Mouse (Mus musculus) hindbrain, embryonic 13.5 days (tissue): Measurements from ENCODE around the gene Fscn3. TPM values are rescaled to one million over a fixed set of nuclear protein-coding genes. Genes with fewer than 3 reads are reported as not detected.

Experiments
- ATAC-seq: fragments of 200-750 bp; cut with Nextera tagmentation; 2 replicates; pipeline ENCODE4 v1.8.0; 2017; ENCODE audit warnings: moderate TSS enrichment; ENCODE audit not compliant: low FRiP score
- H3K27ac ChIP-seq: fragments of 300-500 bp; sonication (generic); 2 replicates; pipeline ENCODE4 v1.5.1; 2015; ENCODE audit warnings: inconsistent platforms, mild to moderate bottlenecking, moderate library complexity
- H3K27me3 ChIP-seq: fragments of 300-500 bp; sonication (generic); 2 replicates; pipeline ENCODE4 v1.6.1; 2015; ENCODE audit warnings: mild to moderate bottlenecking, inconsistent platforms
- H3K36me3 ChIP-seq: fragments of 300-500 bp; sonication (generic); 2 replicates; pipeline ENCODE4 v1.6.1; 2015; ENCODE audit warnings: mild to moderate bottlenecking, inconsistent platforms
- H3K4me1 ChIP-seq: fragments of 300-500 bp; sonication (generic); replicated peaks from 2 replicates; pipeline ENCODE4 v1.6.1; 2015; ENCODE audit warnings: inconsistent platforms
- H3K4me2 ChIP-seq: fragments of 300-500 bp; sonication (generic); 2 replicates; pipeline ENCODE4 v1.6.1; 2015; ENCODE audit warnings: inconsistent platforms, mild to moderate bottlenecking, moderate library complexity
- H3K4me3 ChIP-seq: fragments of 300-500 bp; sonication (generic); 2 replicates; pipeline ENCODE4 v1.5.1; 2015; ENCODE audit warnings: mild to moderate bottlenecking, inconsistent platforms
- H3K9ac ChIP-seq: fragments of 300-500 bp; sonication (generic); 2 replicates; pipeline ENCODE4 v1.6.1; 2015; ENCODE audit warnings: mild to moderate bottlenecking, inconsistent platforms
- H3K9me3 ChIP-seq: fragments of 300-500 bp; sonication (generic); 2 replicates; pipeline ENCODE4 v1.6.1; 2016; ENCODE audit warnings: inconsistent platforms
- WGBS: fragments of 180-500 bp; shearing (Covaris S2); methylation state at CpG from one replicate; pipeline ENCODE4 v1.1.7; 2015; 5-methylcytosine and 5-hydroxymethylcytosine counted together
- polyA plus RNA-seq: library from polyadenylated mRNA; unstranded; fragments of >200 nt; fragmentation: Nextera tagmentation; extraction: Ambion mirVana; gene quantifications from 2 replicates; pipeline ENCODE4 v1.2.1, GENCODE M21; 2015

Gene Fscn3
- polyA plus RNA-seq, 1 experiment from 2014 or later: not detected

GRCm38 (mm10) chr6:28430795-28431537 is 3.4 kb downstream of the Fscn3 start:
- no peak for ATAC-seq
- Histone ChIP-seq H3K4me1 (peaks cover 3% of the 10 kb centered on the region; the same call in 1 of the 2 replicates), H3K4me3 (no peak overlapping the region), H3K27me3 (no peaks in the 10 kb centered on the region), H3K9ac (no peak overlapping the region), H3K36me3 (peaks cover 17% of the 10 kb centered on the region), H3K9me3 (no peaks in the 10 kb centered on the region), H3K27ac (no peak overlapping the region), H3K4me2 (no peak overlapping the region)
- WGBS: 89% methylated on average over 10 of the region's 10 CpGs

DNA sequence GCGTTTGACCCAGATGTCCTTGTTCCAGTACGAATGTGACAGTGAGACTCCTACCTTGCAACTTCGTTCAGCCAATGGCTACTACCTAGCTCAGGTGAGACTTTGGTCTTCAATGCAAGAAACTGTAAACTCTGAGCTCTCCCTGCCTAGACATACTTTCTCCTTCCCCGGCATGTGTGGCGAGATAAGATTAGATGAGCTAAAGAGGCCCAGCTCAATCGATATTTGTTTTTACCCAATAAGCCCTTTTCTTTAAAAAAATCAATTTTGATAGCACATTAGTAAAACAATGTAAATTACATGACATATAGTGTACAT is 3.9 kb downstream of the Fscn3 start:
- 83% methylated on average over 6 of the region's 6 CpGs for WGBS
- Histone ChIP-seq H3K9ac (no peak overlapping the region), H3K27ac (no peak overlapping the region), H3K4me2 (no peak overlapping the region), H3K4me3 (no peak overlapping the region), H3K9me3 (no peaks in the 10 kb centered on the region), H3K4me1 (no peaks in the 10 kb centered on the region), H3K27me3 (no peaks in the 10 kb centered on the region), H3K36me3 (peaks cover 12% of the 10 kb centered on the region; the same call in 1 of the 2 replicates)
- no peak for ATAC-seq

DNA sequence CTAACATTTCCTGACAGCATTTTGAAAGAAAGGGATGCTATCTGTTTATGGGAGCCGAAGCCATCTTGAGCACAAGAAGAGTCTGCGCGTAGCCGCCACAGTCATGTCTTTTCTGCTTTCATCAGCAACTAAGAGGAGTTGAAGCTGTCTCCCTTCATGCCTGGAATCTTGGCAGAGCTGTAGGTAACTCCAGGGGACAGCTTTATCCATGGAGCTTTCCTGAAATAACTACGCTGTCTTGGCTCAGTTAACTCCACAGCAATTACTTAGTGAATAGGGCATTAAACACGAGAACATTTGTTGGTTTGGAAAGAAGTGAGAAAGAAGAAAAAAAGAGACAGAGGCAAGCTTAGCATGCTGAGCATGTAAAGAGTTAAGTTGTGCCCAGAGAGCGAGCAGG is 20.3 kb downstream of the Fscn3 start:
- H3K4me3 ChIP-seq: no peak overlapping the region
- no peak for ATAC-seq
- H3K27me3 ChIP-seq: peaks cover 38% of the 10 kb centered on the region
- WGBS: 85% methylated on average over 7 of the region's 7 CpGs
- no peaks in the 10 kb centered on the region for H3K36me3 ChIP-seq
- no peak overlapping the region for H3K27ac ChIP-seq
- no peaks in the 10 kb centered on the region for H3K9me3 ChIP-seq
- H3K9ac ChIP-seq: no peak overlapping the region
- peaks cover 6% of the 10 kb centered on the region; the same call in 1 of the 2 replicates for H3K4me1 ChIP-seq
- H3K4me2 ChIP-seq: no peak overlapping the region

GRCm38 (mm10) chr6:28449253-28449652 is 21.7 kb downstream of the Fscn3 start, which contains the start of gene Pax4:
Gene Pax4 (minus strand): TSS chr6:28449353.
- H3K27ac ChIP-seq: no peak within 1 kb of the TSS
- H3K4me1 ChIP-seq: peaks cover 6% of the 10 kb centered on the region; the same call in 1 of the 2 replicates
- H3K36me3 ChIP-seq: no peaks in the 10 kb centered on the region
- no peak within 1 kb of the TSS for H3K4me3 ChIP-seq
- 86% methylated on average over 2 of the region's 2 CpGs for WGBS
- ATAC-seq: no peak
- H3K9me3 ChIP-seq: no peaks in the 10 kb centered on the region
- H3K9ac ChIP-seq: no peak within 1 kb of the TSS
- no peak within 1 kb of the TSS for H3K4me2 ChIP-seq
- peaks cover 41% of the 10 kb centered on the region for H3K27me3 ChIP-seq

DNA sequence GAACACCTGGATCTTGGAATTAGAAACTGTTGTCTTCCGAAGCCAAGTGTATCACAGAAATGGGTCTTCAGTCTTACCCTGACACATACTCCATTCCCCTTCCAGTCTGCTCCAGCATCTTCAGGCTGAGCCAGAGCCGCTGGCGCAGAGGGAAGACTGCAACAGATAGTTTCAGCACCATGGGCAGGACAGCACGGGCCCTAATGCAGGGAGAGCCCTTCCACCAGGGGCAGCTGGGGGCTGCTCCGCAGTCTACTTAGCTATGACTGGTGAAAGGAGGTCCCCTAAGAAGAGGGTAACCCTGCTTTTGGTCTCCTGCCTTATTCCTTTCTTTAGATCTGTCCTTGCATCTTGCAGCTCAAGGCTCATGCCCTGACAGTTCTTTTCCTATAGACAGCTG is 22.9 kb downstream of the Fscn3 start:
- Histone ChIP-seq H3K36me3 (no peaks in the 10 kb centered on the region), H3K4me1 (peaks cover 6% of the 10 kb centered on the region; the same call in 1 of the 2 replicates), H3K9me3 (no peaks in the 10 kb centered on the region), H3K4me2 (no peak overlapping the region), H3K4me3 (no peak overlapping the region), H3K9ac (no peak overlapping the region), H3K27me3 (peaks cover 42% of the 10 kb centered on the region), H3K27ac (no peak overlapping the region)
- 15% methylated on average over 5 of the region's 5 CpGs for WGBS
- no peak for ATAC-seq

DNA sequence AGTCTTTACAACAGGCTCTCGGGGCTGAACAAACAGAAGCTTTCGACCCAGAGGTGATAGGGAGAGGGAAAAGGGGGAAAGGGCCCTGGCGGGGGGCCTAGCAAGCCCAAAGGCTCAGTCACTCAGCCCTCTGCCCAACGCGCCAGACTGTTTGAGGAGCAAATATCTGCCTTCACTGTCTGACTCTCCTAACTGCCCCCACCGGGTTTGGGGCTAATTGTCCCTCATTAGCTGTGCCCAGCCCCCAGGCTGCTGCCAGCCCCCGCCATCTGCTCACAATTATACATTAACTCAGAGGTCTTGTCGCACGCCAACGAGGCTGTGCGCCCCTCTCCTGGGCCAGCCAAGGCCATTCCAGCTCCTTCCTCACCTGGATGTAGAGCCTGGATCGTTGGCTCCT is 23.4 kb downstream of the Fscn3 start:
- ATAC-seq: peak; percentile 54; the same call in 1 of the 2 replicates
- Histone ChIP-seq H3K4me3 (no peak overlapping the region), H3K27ac (no peak overlapping the region), H3K9ac (no peak overlapping the region), H3K4me2 (peak overlapping the region; percentile 5; the same call in 1 of the 2 replicates), H3K9me3 (no peaks in the 10 kb centered on the region), H3K36me3 (no peaks in the 10 kb centered on the region), H3K4me1 (peaks cover 6% of the 10 kb centered on the region; the same call in 1 of the 2 replicates), H3K27me3 (peaks cover 42% of the 10 kb centered on the region)
- WGBS: 1% methylated on average over 12 of the region's 12 CpGs

GRCm38 (mm10) chr6:28459221-28459668 is 31.7 kb downstream of the Fscn3 start:
- Histone ChIP-seq H3K4me1 (no peaks in the 10 kb centered on the region), H3K4me3 (no peak overlapping the region), H3K36me3 (no peaks in the 10 kb centered on the region), H3K9me3 (no peaks in the 10 kb centered on the region), H3K27me3 (0 out of 2 replicates have a peak, but pooled peaks cover under 1% of the 10 kb centered on the region), H3K4me2 (no peak overlapping the region), H3K27ac (no peak overlapping the region), H3K9ac (no peak overlapping the region)
- no peak for ATAC-seq

- Histone ChIP-seq H3K4me1 (peaks cover 6% of the 10 kb centered on the region; the same call in 1 of the 2 replicates), H3K4me3 (no peak overlapping the region), H3K27ac (no peak overlapping the region), H3K9me3 (no peaks in the 10 kb centered on the region), H3K36me3 (no peaks in the 10 kb centered on the region), H3K27me3 (no peaks in the 10 kb centered on the region), H3K4me2 (no peak overlapping the region), H3K9ac (no peak overlapping the region)
- no peak for ATAC-seq
- WGBS: 7% methylated on average over 5 of the region's 5 CpGs
These were observed 32.9 kb downstream of the Fscn3 start for GRCm38 (mm10) chr6:28460534-28460933.

DNA sequence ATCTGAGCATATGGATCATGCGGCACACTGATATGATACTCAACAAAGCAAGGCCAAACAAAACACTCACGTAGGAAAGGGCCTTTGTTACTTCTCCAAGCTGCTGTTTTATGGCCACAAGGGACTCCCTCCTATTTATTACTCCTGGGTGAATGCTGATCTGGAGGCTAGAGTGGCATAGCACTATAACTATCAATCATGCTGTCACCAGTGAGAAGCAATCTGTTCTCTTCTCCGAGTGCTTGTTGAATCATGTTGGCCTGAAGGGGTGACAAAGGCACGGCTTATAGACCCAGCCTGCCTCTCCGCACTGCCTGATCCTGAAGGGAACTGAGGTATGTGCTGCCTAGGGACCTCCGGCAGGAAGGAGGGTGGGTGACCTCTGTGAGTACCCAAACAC is 37.0 kb downstream of the Fscn3 start:
- H3K9me3 ChIP-seq: no peaks in the 10 kb centered on the region
- H3K9ac ChIP-seq: no peak overlapping the region
- H3K4me1 ChIP-seq: peaks cover 6% of the 10 kb centered on the region; the same call in 1 of the 2 replicates
- no peak for ATAC-seq
- no peak overlapping the region for H3K4me2 ChIP-seq
- H3K27ac ChIP-seq: no peak overlapping the region
- H3K4me3 ChIP-seq: no peak overlapping the region
- 26% methylated on average over 6 of the region's 6 CpGs for WGBS
- no peaks in the 10 kb centered on the region for H3K27me3 ChIP-seq
- H3K36me3 ChIP-seq: no peaks in the 10 kb centered on the region

DNA sequence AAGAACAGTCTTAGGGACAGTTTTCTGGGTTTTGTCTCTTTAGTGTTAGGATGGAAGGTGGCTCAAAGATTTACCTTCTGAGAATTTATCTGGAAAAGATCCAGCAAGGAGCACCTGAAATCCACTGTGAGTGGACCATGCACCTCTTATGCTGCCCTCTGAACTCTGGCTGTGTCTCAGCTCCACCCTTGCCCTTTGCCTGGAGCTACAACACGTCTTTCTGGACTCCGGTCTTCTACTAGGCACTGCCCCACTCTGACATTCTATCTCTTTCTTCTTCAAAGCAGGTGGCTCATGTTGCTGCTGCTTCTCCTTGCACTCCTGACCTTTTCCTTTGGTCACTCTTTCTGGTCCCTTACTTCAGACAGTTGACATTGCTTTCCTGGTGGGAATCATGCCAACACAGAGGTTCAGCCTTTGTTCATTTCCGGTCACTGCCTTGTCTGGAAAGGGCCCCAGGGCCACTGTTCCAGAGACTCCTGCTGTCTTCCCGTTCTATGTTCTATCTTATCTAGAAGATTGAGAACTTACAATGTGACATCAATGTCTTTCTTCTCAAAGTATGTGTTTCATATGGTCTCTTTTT is 42.5 kb downstream of the Fscn3 start:
- no peak for ATAC-seq
- H3K36me3 ChIP-seq: no peaks in the 10 kb centered on the region
- no peaks in the 10 kb centered on the region for H3K9me3 ChIP-seq
- no peak overlapping the region for H3K9ac ChIP-seq
- no peak overlapping the region for H3K27ac ChIP-seq
- no peak overlapping the region for H3K4me3 ChIP-seq
- no peaks in the 10 kb centered on the region for H3K27me3 ChIP-seq
- H3K4me1 ChIP-seq: no peaks in the 10 kb centered on the region
- WGBS: 69% methylated on average over 4 of the region's 4 CpGs
- no peak overlapping the region for H3K4me2 ChIP-seq

- H3K27me3 ChIP-seq: no peaks in the 10 kb centered on the region
- ATAC-seq: no peak
- no peak overlapping the region for H3K4me2 ChIP-seq
- H3K4me1 ChIP-seq: no peaks in the 10 kb centered on the region
- no peak overlapping the region for H3K27ac ChIP-seq
- H3K9me3 ChIP-seq: no peaks in the 10 kb centered on the region
- H3K36me3 ChIP-seq: no peaks in the 10 kb centered on the region
- WGBS: 74% methylated on average over 5 of the region's 5 CpGs
- H3K9ac ChIP-seq: no peak overlapping the region
- no peak overlapping the region for H3K4me3 ChIP-seq
These were observed 43.0 kb downstream of the Fscn3 start for GRCm38 (mm10) chr6:28470621-28471020.

DNA sequence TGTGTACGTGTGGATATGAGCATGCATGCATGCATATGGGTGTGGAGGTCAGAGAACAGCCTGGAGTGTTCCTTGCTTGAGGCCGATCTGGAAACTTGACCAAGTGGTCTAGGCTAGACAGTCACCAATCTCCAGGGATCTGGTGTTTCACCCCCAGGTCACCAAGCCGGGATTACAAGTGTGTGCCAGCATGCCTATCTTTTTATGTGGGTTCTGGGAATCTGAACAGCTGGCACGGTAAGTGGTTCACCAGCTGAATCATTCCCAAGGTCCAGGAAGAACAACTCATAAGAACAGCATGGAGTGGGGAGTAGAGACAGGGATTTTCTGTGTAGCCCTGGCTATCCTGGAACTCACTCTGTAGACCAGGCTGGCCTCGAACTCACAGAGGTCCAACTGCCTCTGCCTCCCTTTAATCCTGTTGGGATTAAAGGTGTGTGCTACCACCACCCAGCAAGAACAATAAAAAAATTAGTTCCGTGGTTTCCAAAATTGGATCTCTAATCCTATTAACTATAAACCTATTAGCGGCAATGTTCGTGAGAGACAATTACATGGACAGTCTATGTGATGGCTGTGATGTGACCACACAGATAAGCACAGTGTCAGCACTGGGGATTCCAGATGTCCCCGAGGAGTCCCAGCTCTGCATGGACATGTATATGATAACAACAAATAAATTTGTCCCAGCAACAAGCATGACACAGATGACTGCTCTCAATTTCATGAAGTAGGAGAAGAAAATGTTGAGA is 43.9 kb downstream of the Fscn3 start:
- ATAC-seq: no peak
- H3K9me3 ChIP-seq: no peaks in the 10 kb centered on the region
- no peaks in the 10 kb centered on the region for H3K36me3 ChIP-seq
- 90% methylated on average over 9 of the region's 9 CpGs for WGBS
- H3K9ac ChIP-seq: no peak overlapping the region
- H3K27ac ChIP-seq: no peak overlapping the region
- no peaks in the 10 kb centered on the region for H3K27me3 ChIP-seq
- H3K4me1 ChIP-seq: no peaks in the 10 kb centered on the region
- H3K4me2 ChIP-seq: no peak overlapping the region
- no peak overlapping the region for H3K4me3 ChIP-seq
